Comparison of ENCODE assay signal across 8 mouse cellular contexts in genomic region chr2:94254102-94254501, GRCm38 (mm10).
A peak's percentile ranks its signal among the peaks of the same experiment; 100 is the strongest.
DNase-seq lines count a peak whose midpoint lies in the region; TF ChIP-seq lines count a peak whose summit lies in the region.

No protein-coding gene starts in this region.

- H3K36me3 ChIP-seq in CH12.LX (replicated peaks in 1 of 2; ENCODE audit: control insufficient read depth in 1 of 2, insufficient read depth in 1 of 2, low read length in 1 of 2): no peaks in the 10 kb centered on the region

- no peak overlapping the region for H3K9ac ChIP-seq in CH12.LX (ENCODE audit: insufficient read depth, low read depth)

- no peak overlapping the region for H3K4me3 ChIP-seq in layer of hippocampus, adult 2 months
- H3K4me3 ChIP-seq in CH12.LX (replicated peaks in 1 of 3; ENCODE audit: low read depth in 2 of 3, low read length in 2 of 3, poor library complexity in 1 of 3): no peak overlapping the region
- no peak overlapping the region for H3K4me3 ChIP-seq in cortical plate, adult 2 months (ENCODE audit: insufficient read depth, low read length)

- no peaks in the 10 kb centered on the region for H3K9me3 ChIP-seq in CH12.LX (replicated peaks; ENCODE audit: low read length)

- no peaks in the 10 kb centered on the region for H3K4me1 ChIP-seq in CH12.LX (ENCODE audit: control insufficient read depth in 1 of 2, insufficient read depth in 2 of 2)
- H3K4me1 ChIP-seq in cortical plate, adult 2 months (ENCODE audit: control insufficient read depth, insufficient read depth, low read length): no peaks in the 10 kb centered on the region

- TF ChIP-seq CTCF in layer of hippocampus, adult 2 months (conservative IDR thresholded peaks at IDR 0.05): peak; percentile 89
- peak; percentile 72 to 73 for TF ChIP-seq CTCF in CH12.LX (conservative IDR thresholded peaks at IDR 0.05 in 1 of 2, IDR thresholded peaks at IDR 0.05 in 1 of 2; ENCODE audit: low read depth in 2 of 2, low read length in 2 of 2)
- peak; percentile 50 for TF ChIP-seq CTCF in cortical plate, adult 2 months (IDR thresholded peaks at IDR 0.05; ENCODE audit: extremely low read depth, insufficient read depth, low read length)

- peak; percentile 35 for TF ChIP-seq RAD21 in CH12.LX (IDR thresholded peaks at IDR 0.05; ENCODE audit: low read depth, low read length)

- H3K79me2 ChIP-seq in CH12.LX (replicated peaks; ENCODE audit: control insufficient read depth, extremely low read depth, insufficient read depth, poor library complexity, severe bottlenecking): no peaks in the 10 kb centered on the region

- dilution Hi-C loops in CH12.LX (cut with MboI; ENCODE audit: extremely low pct_ligation_motif_present, extremely low pct_unique_long_range_greater_than_20kb, low sequenced_read_pairs): no loop called here

- in situ Hi-C loops in CH12.LX (cut with MboI; ENCODE audit: low pct_ligation_motif_present, low pct_unique_long_range_greater_than_20kb, low sequenced_read_pairs): no loop called here

- H3K27me3 ChIP-seq in CH12.LX (replicated peaks): peaks cover 54% of the 10 kb centered on the region

- H3K27ac ChIP-seq in layer of hippocampus, adult 2 months: no peak overlapping the region
- H3K27ac ChIP-seq in CH12.LX (ENCODE audit: insufficient read depth, low read depth): no peak overlapping the region
- H3K27ac ChIP-seq in cortical plate, adult 2 months (ENCODE audit: insufficient read depth, low read length): no peak overlapping the region

- DNase-seq in embryo, embryonic 10.5 days (ENCODE audit: low spot score): peak; percentile 67
- DNase-seq in embryo, embryonic 9.5 days (ENCODE audit: extremely low spot score): no peak
- DNase-seq in layer of hippocampus, adult 2 months (ENCODE audit: low spot score in 2 of 2): peak in 1 of 2 experiments; percentile 70
- DNase-seq in layer of hippocampus, postnatal 36 days: no peak
- DNase-seq in CH12.LX (ENCODE audit: extremely low read depth): peak; percentile 39
- no peak for DNase-seq in layer of hippocampus, adult 9-11 months
- DNase-seq in neural tube, embryonic 10.5 days (ENCODE audit: extremely low spot score, low spot score): no peak

- TF ChIP-seq EP300 in CH12.LX (IDR thresholded peaks at IDR 0.05; ENCODE audit: low read length): no peak

- no peak for TF ChIP-seq POLR2A in CH12.LX (IDR thresholded peaks at IDR 0.05; ENCODE audit: low read depth, low read length)
- no peak for TF ChIP-seq POLR2A in cortical plate, adult 2 months (IDR thresholded peaks at IDR 0.05; ENCODE audit: extremely low read depth, insufficient read depth, low read length)

- H3K4me2 ChIP-seq in CH12.LX (ENCODE audit: insufficient read depth, low read depth, poor library complexity, severe bottlenecking): no peak overlapping the region

TF ChIP-seq in CH12.LX, 34 proteins besides CTCF, POLR2A, EP300 and RAD21:
- TF ChIP-seq MAZ (IDR thresholded peaks at IDR 0.05; ENCODE audit: low read depth, low read length): no peak
- no peak for TF ChIP-seq TCF12 (IDR thresholded peaks at IDR 0.05; ENCODE audit: low read depth, low read length)
- TF ChIP-seq SMC3 (IDR thresholded peaks at IDR 0.05; ENCODE audit: low read depth, low read length): peak; percentile 60

Comparison
In these comparisons a context has a peak if more than half of its experiments do, and no peak if none do; other contexts are left out.
1. DNase-seq: peak in embryo, embryonic 10.5 days (single experiment) and CH12.LX (single experiment); none in embryo, embryonic 9.5 days (single experiment), layer of hippocampus, postnatal 36 days (0 of 2), layer of hippocampus, adult 9-11 months (single experiment) and neural tube, embryonic 10.5 days (single experiment).
2. Peak in every context shown above with its lines, with median percentiles within 50 percentile points of each other: CTCF ChIP-seq.